Comparison of ENCODE assay signal across 7 mouse cellular contexts in the genomic region with DNA sequence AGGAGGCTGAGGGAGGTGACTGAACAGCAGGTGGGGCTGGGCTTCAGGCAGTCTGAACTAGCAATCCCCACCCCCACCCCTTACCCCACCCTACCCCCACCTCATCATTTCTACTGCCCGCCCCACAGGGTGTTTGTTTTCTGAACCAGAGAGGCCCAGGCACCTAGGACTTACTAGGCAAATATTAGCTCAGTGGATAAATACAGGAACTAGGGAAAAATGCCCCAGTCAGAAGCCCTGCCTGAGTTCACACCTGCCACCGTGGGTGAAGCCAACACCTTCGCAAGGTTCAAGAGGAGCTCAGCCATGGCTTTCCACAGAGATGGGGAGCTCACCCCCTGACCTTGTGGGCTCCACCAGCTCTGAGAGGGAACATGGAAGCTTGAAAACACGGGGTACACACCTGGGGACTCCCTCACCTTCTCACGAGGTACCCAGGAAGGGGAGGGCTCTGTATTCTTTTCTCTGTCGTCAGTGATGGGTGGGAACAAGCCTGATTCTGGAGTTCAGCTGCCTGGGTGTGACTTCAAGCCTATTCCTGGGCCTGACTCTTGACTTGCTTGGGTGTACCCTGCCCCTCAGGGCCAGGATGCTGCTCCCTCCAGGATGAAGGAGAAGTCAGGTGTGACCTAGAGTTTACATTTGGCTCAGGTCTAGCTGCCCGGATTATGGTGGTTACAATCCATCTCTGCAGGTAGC. TPM values are rescaled to one million over a fixed set of nuclear protein-coding genes. Genes with fewer than 3 reads are reported as not detected.
DNase-seq lines count a peak whose midpoint lies in the region; ATAC-seq and TF ChIP-seq lines count a peak whose summit lies in the region.

Adgrg1 (plus strand) TSS at position 285 of the 699 bp plus-strand sequence.

- H3K4me3 ChIP-seq in heart, embryonic 16.5 days (ENCODE audit: low read length), result no peak within 1 kb of the TSS
- no peak within 1 kb of the TSS for H3K4me3 ChIP-seq in lung, embryonic 16.5 days (ENCODE audit: low read length)

- no peaks in the 10 kb centered on the region for H3K9me3 ChIP-seq in heart, embryonic 16.5 days (replicated peaks; ENCODE audit: control insufficient read depth, low read length)
- no peaks in the 10 kb centered on the region for H3K9me3 ChIP-seq in lung, embryonic 16.5 days (ENCODE audit: control insufficient read depth, low read length)

- no peak for ATAC-seq in Patski
- ATAC-seq in heart, embryonic 16.5 days (replicated peaks; ENCODE audit: extremely low read depth, insufficient read depth, low FRiP score), result no peak
- ATAC-seq in lung, embryonic 16.5 days (ENCODE audit: low read depth), result peak; percentile 73
- no peak for ATAC-seq in CD4-positive, CD25-positive, alpha-beta regulatory T cell, adult 4 months

- no peak within 1 kb of the TSS for H3K4me2 ChIP-seq in heart, embryonic 16.5 days (ENCODE audit: low read depth, low read length)
- peak within 1 kb of the TSS; percentile 24; the same call in 1 of the 2 replicates for H3K4me2 ChIP-seq in lung, embryonic 16.5 days (ENCODE audit: low read depth, low read length)

- no peak for DNase-seq in Patski (ENCODE audit: low read depth, low spot score)
- no peak for DNase-seq in adrenal gland, postnatal 36 days
- peak; percentile 76 for DNase-seq in kidney, postnatal 14 days
- DNase-seq in thymus, postnatal 36 days, result no peak

- in situ Hi-C loops in Patski (cut with MboI; ENCODE audit: low pct_unique_long_range_greater_than_20kb), result no loop called here

- H3K4me1 ChIP-seq in heart, embryonic 16.5 days (ENCODE audit: control insufficient read depth, insufficient read depth, low read length), result peaks cover 7% of the 10 kb centered on the region
- peaks cover 14% of the 10 kb centered on the region for H3K4me1 ChIP-seq in lung, embryonic 16.5 days (replicated peaks; ENCODE audit: control insufficient read depth, insufficient read depth, low read length)

- no peak within 1 kb of the TSS for H3K9ac ChIP-seq in heart, embryonic 16.5 days (ENCODE audit: low read length)
- 0 out of 2 replicates have a peak within 1 kb of the TSS, but pooled peaks have one; percentile 8 for H3K9ac ChIP-seq in lung, embryonic 16.5 days (ENCODE audit: low read length)

- H3K27me3 ChIP-seq in Patski, result no peaks in the 10 kb centered on the region
- H3K27me3 ChIP-seq in heart, embryonic 16.5 days (ENCODE audit: control insufficient read depth, insufficient read depth, low read length), result peaks cover 6% of the 10 kb centered on the region
- H3K27me3 ChIP-seq in lung, embryonic 16.5 days (ENCODE audit: control insufficient read depth, insufficient read depth, low read depth, low read length), result no peaks in the 10 kb centered on the region

- no peak for TF ChIP-seq CTCF in Patski (IDR thresholded peaks at IDR 0.05)

- CTCF ChIA-PET in Patski (lab: Charles Lee), result interaction anchor here (1.2 to 1.5 kb wide), 3 partner anchors 12 to 20 kb away, joined by 4 to 8 read pairs (median 5); no protein-coding TSS in a partner anchor

- H3K36me3 ChIP-seq in heart, embryonic 16.5 days (ENCODE audit: control insufficient read depth, insufficient read depth), result no peaks in the 10 kb centered on the region
- H3K36me3 ChIP-seq in lung, embryonic 16.5 days (ENCODE audit: control insufficient read depth, insufficient read depth, low read length), result no peaks in the 10 kb centered on the region

- WGBS in heart, embryonic 16.5 days, result 41% methylated on average over 7 of the region's 7 CpGs
- 26% methylated on average over 7 of the region's 7 CpGs for WGBS in lung, embryonic 16.5 days

- H3K27ac ChIP-seq in heart, embryonic 16.5 days (ENCODE audit: low read length), result no peak within 1 kb of the TSS
- peak within 1 kb of the TSS; percentile 94 for H3K27ac ChIP-seq in lung, embryonic 16.5 days (ENCODE audit: low read length)

- POLR2A ChIA-PET in Patski (lab: Charles Lee), result no interaction called here

RNA-seq across cellular contexts. Expression of gene Adgrg1, which starts in this region (rescaled TPM):
- 294 TPM for polyA plus RNA-seq in Patski (2021)
- total RNA-seq in adrenal gland, postnatal 36 days (2021), result 10 to 100 TPM; 15.1 to 23.4 TPM
- polyA plus RNA-seq in heart, embryonic 16.5 days (2015; fragmentation: Nextera tagmentation; extraction: Ambion mirVana), result 12.0 and 18.0 TPM in 2 replicates
- 39.8 and 42.9 TPM in 2 replicates for polyA plus RNA-seq in lung, embryonic 16.5 days (2015; fragmentation: Nextera tagmentation; extraction: Ambion mirVana)
- polyA plus RNA-seq in CD4-positive, CD25-positive, alpha-beta regulatory T cell, adult 4 months (2017; shearing (Covaris generic)), result 1 to 10 TPM; 4.6 to 8.4 TPM
